Mouse (Mus musculus): ENCODE measurements at regions not wholly inside any gene's neighbourhood (a gene's known extent, or its start where the extent isn't known, plus 50 kb on each side); places are given as distances from the start of the nearest gene placed in this dataset.
"Not testable (repeated sequence)": the region's sequence is repeated elsewhere in the genome, so short reads cannot be mapped to it uniquely, and the experiment has no call there.

- DNase-seq (ENCODE audit: low spot score) = peak; percentile 37
Measured at GRCm38 (mm10) chr15:87818566-87818965, 274.5 kb downstream of the Fam19a5 start.

- DNase-seq (ENCODE audit: low spot score) = no peak
Measured at GRCm38 (mm10) chr15:87842097-87842496, 298.0 kb downstream of the Fam19a5 start.

GRCm38 (mm10) chr15:87859069-87859468 is 315.0 kb downstream of the Fam19a5 start:
- DNase-seq (ENCODE audit: low spot score) = peak; percentile 34

- no peak for DNase-seq (ENCODE audit: low spot score)
Measured at GRCm38 (mm10) chr15:87876286-87876899, 332.3 kb downstream of the Fam19a5 start.

GRCm38 (mm10) chr15:87890903-87891302 is 346.8 kb downstream of the Fam19a5 start:
- DNase-seq (ENCODE audit: low spot score) = no peak

GRCm38 (mm10) chr15:87894866-87895265 is 350.8 kb downstream of the Fam19a5 start:
- not testable (repeated sequence) for DNase-seq (ENCODE audit: low spot score)

GRCm38 (mm10) chr15:87898655-87899054 is 354.6 kb downstream of the Fam19a5 start:
- DNase-seq (ENCODE audit: low spot score) = no peak

- no peak for DNase-seq (ENCODE audit: low spot score)
Measured at GRCm38 (mm10) chr15:87904436-87904835, 360.3 kb downstream of the Fam19a5 start.

GRCm38 (mm10) chr15:87906310-87906709 is 362.2 kb downstream of the Fam19a5 start:
- no peak for DNase-seq (ENCODE audit: low spot score)

GRCm38 (mm10) chr15:87922091-87922490 is 378.0 kb downstream of the Fam19a5 start:
- no peak for DNase-seq (ENCODE audit: low spot score)

- DNase-seq (ENCODE audit: low spot score) = no peak
Measured at GRCm38 (mm10) chr15:87922781-87923446, 378.8 kb downstream of the Fam19a5 start.

- peak; percentile 41 for DNase-seq (ENCODE audit: low spot score)
Measured at GRCm38 (mm10) chr15:87923906-87924305, 379.8 kb downstream of the Fam19a5 start.

- no peak for DNase-seq (ENCODE audit: low spot score)
Measured at GRCm38 (mm10) chr15:87936041-87936440, 391.9 kb downstream of the Fam19a5 start.

GRCm38 (mm10) chr15:87940837-87941236 is 396.7 kb downstream of the Fam19a5 start:
- peak; percentile 71 for DNase-seq (ENCODE audit: low spot score)

- no peak for DNase-seq (ENCODE audit: low spot score)
Measured at GRCm38 (mm10) chr15:87952531-87952930, 408.4 kb downstream of the Fam19a5 start.

- no peak for DNase-seq (ENCODE audit: low spot score)
Measured at GRCm38 (mm10) chr15:87955685-87956256, 411.7 kb downstream of the Fam19a5 start.

- DNase-seq (ENCODE audit: low spot score) = no peak
Measured at GRCm38 (mm10) chr15:87958866-87959265, 414.8 kb downstream of the Fam19a5 start.

GRCm38 (mm10) chr15:87972641-87973040 is 428.5 kb downstream of the Fam19a5 start:
- DNase-seq (ENCODE audit: low spot score) = no peak

- DNase-seq (ENCODE audit: low spot score) = no peak
Measured at GRCm38 (mm10) chr15:87987322-87987985, 443.4 kb downstream of the Fam19a5 start.

- peak; percentile 24 for DNase-seq (ENCODE audit: low spot score)
Measured at GRCm38 (mm10) chr15:87994546-87994945, 450.4 kb downstream of the Fam19a5 start.

GRCm38 (mm10) chr15:88017076-88017475 is 473.0 kb downstream of the Fam19a5 start:
- DNase-seq (ENCODE audit: low spot score) = no peak

GRCm38 (mm10) chr15:88032751-88033150 is 488.7 kb downstream of the Fam19a5 start:
- no peak for DNase-seq (ENCODE audit: low spot score)

GRCm38 (mm10) chr15:88033725-88034124 is 489.6 kb downstream of the Fam19a5 start:
- DNase-seq (ENCODE audit: low spot score) = no peak

Measured in embryo, embryonic 10 days (tissue).